Mouse (Mus musculus): ENCODE measurements around the gene Tfg.

Gene Tfg

DNA sequence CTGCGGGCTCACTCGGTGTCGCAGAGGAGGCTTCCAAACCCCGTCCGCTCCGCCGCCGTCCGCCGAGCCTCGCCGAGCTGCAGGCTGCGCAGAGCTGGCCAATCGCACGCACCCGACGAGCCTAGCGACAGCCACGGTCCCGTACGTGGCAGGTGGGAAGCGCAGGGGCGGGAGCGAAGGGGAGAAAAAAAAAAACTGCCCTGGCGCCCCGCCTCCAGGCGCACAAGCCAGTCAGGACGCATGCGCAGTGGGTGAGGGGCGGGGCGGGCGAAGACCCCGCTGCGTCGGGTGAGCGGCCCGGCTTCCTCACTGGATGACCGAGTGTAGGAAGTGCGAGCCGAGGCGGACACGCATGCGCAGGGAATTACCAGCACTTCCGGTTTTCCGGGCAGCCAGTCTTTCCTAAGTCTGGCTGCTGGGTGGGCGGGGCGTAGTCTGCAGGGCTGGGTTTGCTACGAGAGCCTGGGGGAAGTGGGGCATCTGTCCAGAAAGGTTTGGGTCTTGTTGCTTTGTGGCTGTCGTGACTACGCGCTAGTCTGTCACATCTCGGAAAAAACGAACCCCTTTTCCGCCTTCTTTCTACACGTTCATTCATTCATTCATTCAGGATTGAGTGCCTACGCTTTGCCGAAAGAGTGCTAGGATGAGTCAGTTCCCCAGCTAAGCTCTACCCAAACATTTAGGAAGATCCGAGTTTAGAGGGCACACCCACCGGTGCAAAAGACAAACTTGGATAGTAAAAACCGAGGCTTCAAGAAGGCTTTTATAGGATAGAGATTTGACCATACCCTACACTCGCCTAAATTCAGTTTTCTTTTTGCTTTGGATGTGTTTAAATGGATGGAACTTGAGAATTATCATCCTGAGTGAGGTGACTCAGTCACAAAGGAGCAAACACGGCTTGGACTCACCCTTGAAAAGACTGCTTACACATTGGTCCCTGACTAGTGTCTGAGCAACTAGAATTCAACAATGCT lies at the start of gene Tfg:
Gene Tfg (minus strand): TSS at position 227 of the 977 bp plus-strand sequence.
- peak; percentile 97 for DNase-seq (ENCODE audit: low spot score)

- no peak for DNase-seq (ENCODE audit: low spot score)
These were observed 11.8 kb upstream of the Tfg start for GRCm38 (mm10) chr16:56729060-56729459.

GRCm38 (mm10) chr16:56724927-56725326 lies 7.7 kb upstream of the Tfg start:
- no peak for DNase-seq (ENCODE audit: low spot score)

GRCm38 (mm10) chr16:56722357-56722756 lies 5.1 kb upstream of the Tfg start:
- DNase-seq (ENCODE audit: low spot score) = no peak

GRCm38 (mm10) chr16:56719031-56719430 lies 1.8 kb upstream of the Tfg start:
- no peak for DNase-seq (ENCODE audit: low spot score)

DNA sequence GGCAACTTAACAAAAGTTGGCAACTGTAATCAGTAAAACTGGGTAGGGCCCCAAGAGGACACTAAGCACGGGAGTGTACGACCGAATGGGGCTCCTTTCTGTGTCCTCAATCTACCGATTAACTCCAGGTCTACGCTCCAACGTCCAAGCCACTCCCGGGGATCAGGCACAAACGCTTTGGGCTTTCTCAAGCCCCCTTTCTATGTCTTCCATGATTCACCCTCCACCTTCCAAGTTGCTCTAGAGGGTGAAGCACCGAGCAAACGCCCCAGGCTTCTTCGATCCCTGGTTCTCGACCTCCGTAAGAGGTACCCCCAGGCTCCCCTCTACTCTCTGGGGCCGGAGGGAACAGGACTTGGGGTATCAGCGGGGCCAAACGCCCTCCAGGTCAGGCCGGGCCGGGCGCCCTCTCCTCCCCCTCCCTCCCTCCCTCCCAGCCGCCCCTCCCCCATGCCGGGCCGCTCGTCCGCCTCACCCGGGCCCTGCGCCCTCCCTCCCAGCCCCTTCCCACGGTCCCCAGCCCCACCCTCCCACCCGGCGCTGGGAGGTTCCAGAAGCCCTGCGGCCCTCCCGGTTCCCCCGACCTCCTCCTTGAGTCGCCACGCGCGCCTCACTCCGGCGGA lies 582 bp downstream of the Tfg start:
- no peak for DNase-seq (ENCODE audit: low spot score)

DNA sequence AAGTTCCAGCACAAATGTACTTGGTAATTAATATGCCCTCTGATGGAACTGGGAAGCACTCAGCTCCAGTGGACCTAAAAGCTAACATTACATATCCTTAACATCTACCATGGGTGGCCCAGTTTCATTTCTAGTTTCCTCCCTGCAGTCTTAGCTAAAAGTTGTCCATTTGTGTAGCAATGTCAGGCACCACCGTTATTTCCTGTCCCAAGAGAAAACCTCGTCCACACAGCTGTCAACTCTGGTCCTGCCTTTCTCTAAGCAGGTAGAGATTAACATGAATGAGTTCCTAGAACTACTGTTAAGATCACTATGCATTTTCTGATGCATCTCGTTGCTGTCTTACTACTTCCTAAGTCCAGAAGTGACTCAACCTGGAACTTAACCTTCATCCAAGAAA lies 1.6 kb downstream of the Tfg start:
- no peak for DNase-seq (ENCODE audit: low spot score)

DNA sequence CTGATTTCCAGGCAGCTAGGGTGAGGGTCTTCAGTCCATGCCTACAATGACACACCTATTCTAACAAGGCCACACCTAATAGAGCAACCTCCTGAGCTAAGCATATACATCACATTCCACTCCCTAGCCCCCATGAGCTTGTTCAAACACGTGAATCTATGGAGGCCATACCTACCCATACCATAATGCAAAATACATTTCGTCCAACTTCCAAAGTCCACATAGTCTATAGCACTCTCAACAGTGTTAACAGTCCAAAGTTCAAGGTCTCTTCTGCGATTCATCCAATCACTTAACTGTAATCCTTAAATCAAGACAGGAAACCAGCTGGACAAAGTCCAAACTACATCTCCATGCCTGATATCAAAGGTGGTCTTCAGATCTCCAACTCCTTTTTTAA lies 7.2 kb downstream of the Tfg start:
- no peak for DNase-seq (ENCODE audit: low spot score)

DNA sequence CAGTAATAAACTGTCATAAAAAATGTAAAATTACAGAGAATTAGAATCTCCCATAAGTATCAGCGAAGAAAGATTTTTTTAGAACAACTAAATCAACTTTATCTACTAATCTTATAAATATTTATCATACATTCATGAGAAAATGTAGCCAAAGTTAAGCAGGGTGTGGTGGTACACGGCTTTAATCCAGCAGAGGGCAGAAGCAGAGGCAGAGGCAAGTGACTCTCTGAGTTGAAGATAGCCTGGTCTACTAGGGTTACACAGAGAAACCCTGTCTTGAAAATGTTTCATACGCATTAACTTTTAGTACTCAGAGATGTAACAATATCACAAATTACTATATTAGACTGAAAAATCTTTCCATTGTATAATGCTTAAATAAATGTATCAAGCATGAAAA lies 11.5 kb downstream of the Tfg start:
- no peak for DNase-seq (ENCODE audit: low spot score)

GRCm38 (mm10) chr16:56700898-56701297 lies 16.4 kb downstream of the Tfg start:
- no peak for DNase-seq (ENCODE audit: low spot score)

GRCm38 (mm10) chr16:56696448-56696847 lies 20.8 kb downstream of the Tfg start:
- DNase-seq (ENCODE audit: low spot score) = no peak

- DNase-seq (ENCODE audit: low spot score) = no peak
These were observed 26.5 kb downstream of the Tfg start for GRCm38 (mm10) chr16:56690715-56691114.

DNA sequence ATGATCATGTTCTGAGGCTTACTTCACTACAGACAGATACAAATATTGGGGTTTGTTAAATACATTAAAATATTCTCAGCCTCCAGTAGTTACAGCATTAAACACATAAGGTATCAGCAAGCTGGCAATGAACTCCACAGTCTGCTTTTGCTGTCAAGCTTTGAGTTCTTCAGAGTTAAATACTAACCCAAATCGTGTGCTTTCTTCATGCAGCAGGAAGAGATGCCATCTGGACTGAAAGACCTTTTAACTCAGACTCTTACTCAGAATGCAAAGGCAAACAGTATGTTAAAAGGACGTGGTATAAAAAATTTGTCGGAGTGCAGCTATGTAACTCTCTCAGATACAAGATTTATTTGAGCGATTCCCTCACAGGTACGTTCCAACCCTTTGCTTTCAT lies 30.5 kb downstream of the Tfg start:
- DNase-seq (ENCODE audit: low spot score) = no peak

- no peak for DNase-seq (ENCODE audit: low spot score)
These were observed 36.1 kb downstream of the Tfg start for GRCm38 (mm10) chr16:56681010-56681645.

DNA sequence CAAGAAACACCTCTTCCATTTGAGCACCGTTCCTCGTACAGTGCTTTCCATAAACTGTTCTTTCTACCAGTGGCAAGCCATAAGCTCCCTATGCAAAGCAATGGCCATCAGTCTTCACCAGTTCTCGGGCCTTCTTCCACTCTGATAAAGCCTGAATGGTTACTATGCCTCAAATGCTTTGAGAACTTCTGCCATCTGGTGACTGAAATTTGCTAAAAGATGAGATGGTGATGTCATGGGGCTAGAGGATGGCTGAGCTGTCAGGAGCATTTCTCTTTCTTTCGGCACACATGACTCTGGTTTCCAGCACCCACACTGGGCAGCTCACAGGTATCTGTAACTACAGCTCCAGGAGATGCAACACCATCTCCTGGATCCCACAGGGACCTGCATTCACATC lies 40.1 kb downstream of the Tfg start:
- DNase-seq (ENCODE audit: low spot score) = no peak

DNA sequence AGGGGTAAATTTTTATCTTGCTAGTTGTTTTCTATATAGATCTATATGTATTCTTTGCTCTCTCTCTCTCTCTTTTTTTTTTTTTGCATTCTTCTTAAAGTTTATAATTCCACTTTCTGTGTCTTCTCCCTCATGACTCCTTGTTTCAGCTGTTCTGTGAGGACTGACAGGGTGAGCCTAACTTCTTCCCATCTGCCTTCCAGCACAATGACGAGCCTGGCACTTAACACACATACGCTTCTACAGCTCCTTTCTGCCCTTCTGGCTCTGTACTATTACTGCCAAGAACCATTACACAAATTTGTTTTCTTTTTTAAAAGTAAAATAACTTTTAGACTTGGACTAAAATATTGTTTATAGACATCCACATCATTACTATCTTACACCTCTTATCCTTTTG lies 43.8 kb downstream of the Tfg start:
- no peak for DNase-seq (ENCODE audit: low spot score)

DNA sequence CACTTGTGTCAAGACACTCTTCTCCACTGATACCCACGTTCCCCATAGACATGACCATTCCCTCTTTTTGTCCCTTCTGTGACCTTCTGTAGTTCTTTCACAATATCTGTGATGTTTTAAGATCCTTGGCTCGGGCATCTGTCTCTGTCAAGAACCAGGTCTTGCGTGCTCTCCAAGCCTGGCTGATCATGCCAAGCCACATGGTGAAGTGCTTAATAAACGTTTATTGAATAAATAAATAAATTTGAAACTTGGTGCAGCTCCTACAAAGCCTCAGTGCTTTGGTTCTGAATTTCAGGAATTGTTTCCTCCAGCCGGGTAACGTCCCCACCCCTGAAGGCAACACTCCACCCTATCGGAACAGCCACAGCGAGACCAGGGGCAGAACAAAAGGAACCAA lies 46.3 kb downstream of the Tfg start:
- no peak for DNase-seq (ENCODE audit: low spot score)

GRCm38 (mm10) chr16:56669520-56669919 lies 47.7 kb downstream of the Tfg start:
- DNase-seq (ENCODE audit: low spot score) = no peak

- no peak for DNase-seq (ENCODE audit: low spot score)
These were observed 58.4 kb downstream of the Tfg start for GRCm38 (mm10) chr16:56658866-56659265.

- no peak for DNase-seq (ENCODE audit: low spot score)
These were observed 61.9 kb downstream of the Tfg start for GRCm38 (mm10) chr16:56655193-56655910.

GRCm38 (mm10) chr16:56646382-56647172 lies 70.7 kb downstream of the Tfg start:
- DNase-seq (ENCODE audit: low spot score) = no peak
